Mouse (Mus musculus): Measurements from ENCODE around the gene Cfi. TPM values are rescaled to one million over a fixed set of nuclear protein-coding genes. Genes with fewer than 3 reads are reported as not detected.

The Cfi gene
- polyA plus RNA-seq, 1 experiment from 2014 or later: 3.4 TPM

DNA sequence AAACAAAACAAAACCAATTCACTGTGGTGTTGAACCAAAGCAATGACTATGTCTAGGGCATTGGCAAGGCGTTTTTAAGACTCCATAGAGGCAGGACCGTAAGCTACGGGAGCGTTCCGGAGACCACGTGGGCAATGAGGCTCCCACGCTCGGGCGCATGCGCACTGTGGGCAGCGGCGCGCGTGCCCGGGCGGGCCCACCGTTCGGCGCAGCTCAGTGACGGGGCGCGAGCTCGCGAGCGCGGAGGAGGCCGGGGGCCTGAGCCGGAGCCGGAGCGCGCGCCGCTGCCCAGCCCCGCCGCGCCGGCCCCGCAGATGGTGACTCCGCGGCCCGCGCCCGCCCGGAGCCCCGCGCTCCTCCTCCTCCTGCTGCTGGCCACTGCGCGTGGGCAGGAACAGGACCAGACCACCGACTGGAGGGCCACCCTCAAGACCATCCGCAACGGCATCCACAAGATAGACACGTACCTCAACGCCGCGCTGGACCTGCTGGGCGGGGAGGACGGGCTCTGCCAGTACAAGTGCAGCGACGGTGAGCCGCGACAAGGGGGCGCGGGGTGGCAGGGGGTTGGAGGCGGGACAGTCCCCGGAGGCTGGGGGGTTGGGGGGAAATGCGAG, 42.8 kb downstream of the Cfi start, which contains the start of gene Pla2g12a:
Gene Pla2g12a (plus strand): TSS at position 202 of the 617 bp plus-strand sequence.
- Histone ChIP-seq H3K27me3 (ENCODE audit: control insufficient read depth, insufficient read depth, low read length) (no peaks in the 10 kb centered on the region; the same call in 1 of the 2 replicates), H3K36me3 (ENCODE audit: control insufficient read depth, insufficient read depth, low read length) (no peaks in the 10 kb centered on the region), H3K4me1 (ENCODE audit: control insufficient read depth in 2 of 2, insufficient read depth in 2 of 2, low read length in 2 of 2) (peaks cover 6 to 13% of the 10 kb centered on the region in 2 experiments), H3K9me3 (ENCODE audit: control insufficient read depth, low read length) (no peaks in the 10 kb centered on the region), H3K27ac (replicated peaks in 1 of 2; ENCODE audit: control insufficient read depth in 1 of 2, insufficient read depth in 1 of 2, low read depth in 2 of 2, low read length in 2 of 2) (peak within 1 kb of the TSS; percentile 70 to 79), H3K4me2 (ENCODE audit: low read length) (peak within 1 kb of the TSS; percentile 90), H3K9ac (ENCODE audit: low read length) (peak within 1 kb of the TSS; percentile 77), H3K4me3 (ENCODE audit: control insufficient read depth in 1 of 2, insufficient read depth in 1 of 2, low read depth in 1 of 2, low read length in 2 of 2) (peak within 1 kb of the TSS; percentile 70 to 91)
- ATAC-seq (ENCODE audit: insufficient number of reproducible peaks, insufficient read depth, low FRiP score, low read depth): peak; percentile 86
- under 1% methylated on average over 58 of the region's 66 CpGs for WGBS

GRCm38 (mm10) chr3:129879131-129879757, 43.6 kb downstream of the Cfi start:
- Histone ChIP-seq H3K27me3 (ENCODE audit: control insufficient read depth, insufficient read depth, low read length) (no peaks in the 10 kb centered on the region; the same call in 1 of the 2 replicates), H3K9ac (ENCODE audit: low read length) (peak overlapping the region; percentile 77), H3K4me3 (ENCODE audit: control insufficient read depth in 1 of 2, insufficient read depth in 1 of 2, low read depth in 1 of 2, low read length in 2 of 2) (peak overlapping the region; percentile 70 to 91), H3K4me2 (ENCODE audit: low read length) (peak overlapping the region; percentile 90), H3K27ac (replicated peaks in 1 of 2; ENCODE audit: control insufficient read depth in 1 of 2, insufficient read depth in 1 of 2, low read depth in 2 of 2, low read length in 2 of 2) (peak overlapping the region in 1 of 2 experiments; percentile 79; a peak in 3 of 4 replicates), H3K9me3 (ENCODE audit: control insufficient read depth, low read length) (no peaks in the 10 kb centered on the region), H3K4me1 (ENCODE audit: control insufficient read depth in 2 of 2, insufficient read depth in 2 of 2, low read length in 2 of 2) (peaks cover 6 to 13% of the 10 kb centered on the region in 2 experiments), H3K36me3 (ENCODE audit: control insufficient read depth, insufficient read depth, low read length) (no peaks in the 10 kb centered on the region)
- 2% methylated on average over 24 of the region's 25 CpGs for WGBS
- peak; percentile 48 for ATAC-seq (ENCODE audit: insufficient number of reproducible peaks, insufficient read depth, low FRiP score, low read depth)

- 0 out of 2 replicates have a peak overlapping the region, but pooled peaks have one; percentile 77 for H3K9ac ChIP-seq (ENCODE audit: low read length)
- WGBS: 91% methylated on average over 2 of the region's 2 CpGs
- peak overlapping the region; percentile 90 for H3K4me2 ChIP-seq (ENCODE audit: low read length)
- H3K36me3 ChIP-seq (ENCODE audit: control insufficient read depth, insufficient read depth, low read length): no peaks in the 10 kb centered on the region
- H3K4me1 ChIP-seq (ENCODE audit: control insufficient read depth in 2 of 2, insufficient read depth in 2 of 2, low read length in 2 of 2): peaks cover 6 to 15% of the 10 kb centered on the region in 2 experiments
- no peak overlapping the region for H3K27ac ChIP-seq (replicated peaks in 1 of 2; ENCODE audit: control insufficient read depth in 1 of 2, insufficient read depth in 1 of 2, low read depth in 2 of 2, low read length in 2 of 2)
- peak overlapping the region in 1 of 2 experiments; percentile 70; a peak in 1 of 4 replicates for H3K4me3 ChIP-seq (ENCODE audit: control insufficient read depth in 1 of 2, insufficient read depth in 1 of 2, low read depth in 1 of 2, low read length in 2 of 2)
- ATAC-seq (ENCODE audit: insufficient number of reproducible peaks, insufficient read depth, low FRiP score, low read depth): no peak
- no peaks in the 10 kb centered on the region for H3K9me3 ChIP-seq (ENCODE audit: control insufficient read depth, low read length)
- no peaks in the 10 kb centered on the region; the same call in 1 of the 2 replicates for H3K27me3 ChIP-seq (ENCODE audit: control insufficient read depth, insufficient read depth, low read length)
Observed at GRCm38 (mm10) chr3:129879913-129880312, 44.2 kb downstream of the Cfi start.

GRCm38 (mm10) chr3:129880925-129881593, 45.4 kb downstream of the Cfi start:
- Histone ChIP-seq H3K4me2 (ENCODE audit: low read length) (no peak overlapping the region), H3K4me1 (ENCODE audit: control insufficient read depth in 2 of 2, insufficient read depth in 2 of 2, low read length in 2 of 2) (peaks cover 8 to 22% of the 10 kb centered on the region in 2 experiments), H3K27me3 (ENCODE audit: control insufficient read depth, insufficient read depth, low read length) (no peaks in the 10 kb centered on the region; the same call in 1 of the 2 replicates), H3K27ac (replicated peaks in 1 of 2; ENCODE audit: control insufficient read depth in 1 of 2, insufficient read depth in 1 of 2, low read depth in 2 of 2, low read length in 2 of 2) (no peak overlapping the region; a peak in 1 of 4 replicates), H3K36me3 (ENCODE audit: control insufficient read depth, insufficient read depth, low read length) (no peaks in the 10 kb centered on the region), H3K9me3 (ENCODE audit: control insufficient read depth, low read length) (no peaks in the 10 kb centered on the region), H3K4me3 (ENCODE audit: control insufficient read depth in 1 of 2, insufficient read depth in 1 of 2, low read depth in 1 of 2, low read length in 2 of 2) (no peak overlapping the region), H3K9ac (ENCODE audit: low read length) (no peak overlapping the region)
- ATAC-seq (ENCODE audit: insufficient number of reproducible peaks, insufficient read depth, low FRiP score, low read depth): no peak
- 57% methylated on average over 8 of the region's 8 CpGs for WGBS

GRCm38 (mm10) chr3:129885577-129885976, 49.9 kb downstream of the Cfi start:
- 0 out of 2 replicates have a peak overlapping the region, but pooled peaks have one; percentile 21 for H3K4me2 ChIP-seq (ENCODE audit: low read length)
- WGBS: 40% methylated on average over 9 of the region's 9 CpGs
- H3K36me3 ChIP-seq (ENCODE audit: control insufficient read depth, insufficient read depth, low read length): peaks cover 8% of the 10 kb centered on the region; the same call in 1 of the 2 replicates
- no peak overlapping the region for H3K27ac ChIP-seq (replicated peaks in 1 of 2; ENCODE audit: control insufficient read depth in 1 of 2, insufficient read depth in 1 of 2, low read depth in 2 of 2, low read length in 2 of 2)
- no peak overlapping the region for H3K4me3 ChIP-seq (ENCODE audit: control insufficient read depth in 1 of 2, insufficient read depth in 1 of 2, low read depth in 1 of 2, low read length in 2 of 2)
- no peaks in the 10 kb centered on the region for H3K27me3 ChIP-seq (ENCODE audit: control insufficient read depth, insufficient read depth, low read length)
- H3K9ac ChIP-seq (ENCODE audit: low read length): no peak overlapping the region
- ATAC-seq (ENCODE audit: insufficient number of reproducible peaks, insufficient read depth, low FRiP score, low read depth): no peak
- peaks cover 4 to 11% of the 10 kb centered on the region in 2 experiments for H3K4me1 ChIP-seq (ENCODE audit: control insufficient read depth in 2 of 2, insufficient read depth in 2 of 2, low read length in 2 of 2)
- no peaks in the 10 kb centered on the region for H3K9me3 ChIP-seq (ENCODE audit: control insufficient read depth, low read length)

GRCm38 (mm10) chr3:129886430-129886829, 50.7 kb downstream of the Cfi start:
- H3K9ac ChIP-seq (ENCODE audit: low read length): no peak overlapping the region
- H3K4me3 ChIP-seq (ENCODE audit: control insufficient read depth in 1 of 2, insufficient read depth in 1 of 2, low read depth in 1 of 2, low read length in 2 of 2): no peak overlapping the region
- H3K9me3 ChIP-seq (ENCODE audit: control insufficient read depth, low read length): no peaks in the 10 kb centered on the region
- WGBS: 79% methylated on average over 5 of the region's 5 CpGs
- H3K4me1 ChIP-seq (ENCODE audit: control insufficient read depth in 2 of 2, insufficient read depth in 2 of 2, low read length in 2 of 2): peaks cover 2 to 9% of the 10 kb centered on the region in 2 experiments; a peak in 3 of 4 replicates
- no peak overlapping the region for H3K27ac ChIP-seq (replicated peaks in 1 of 2; ENCODE audit: control insufficient read depth in 1 of 2, insufficient read depth in 1 of 2, low read depth in 2 of 2, low read length in 2 of 2)
- ATAC-seq (ENCODE audit: insufficient number of reproducible peaks, insufficient read depth, low FRiP score, low read depth): no peak
- no peaks in the 10 kb centered on the region for H3K27me3 ChIP-seq (ENCODE audit: control insufficient read depth, insufficient read depth, low read length)
- H3K36me3 ChIP-seq (ENCODE audit: control insufficient read depth, insufficient read depth, low read length): peaks cover 16% of the 10 kb centered on the region; the same call in 1 of the 2 replicates
- H3K4me2 ChIP-seq (ENCODE audit: low read length): no peak overlapping the region

DNA sequence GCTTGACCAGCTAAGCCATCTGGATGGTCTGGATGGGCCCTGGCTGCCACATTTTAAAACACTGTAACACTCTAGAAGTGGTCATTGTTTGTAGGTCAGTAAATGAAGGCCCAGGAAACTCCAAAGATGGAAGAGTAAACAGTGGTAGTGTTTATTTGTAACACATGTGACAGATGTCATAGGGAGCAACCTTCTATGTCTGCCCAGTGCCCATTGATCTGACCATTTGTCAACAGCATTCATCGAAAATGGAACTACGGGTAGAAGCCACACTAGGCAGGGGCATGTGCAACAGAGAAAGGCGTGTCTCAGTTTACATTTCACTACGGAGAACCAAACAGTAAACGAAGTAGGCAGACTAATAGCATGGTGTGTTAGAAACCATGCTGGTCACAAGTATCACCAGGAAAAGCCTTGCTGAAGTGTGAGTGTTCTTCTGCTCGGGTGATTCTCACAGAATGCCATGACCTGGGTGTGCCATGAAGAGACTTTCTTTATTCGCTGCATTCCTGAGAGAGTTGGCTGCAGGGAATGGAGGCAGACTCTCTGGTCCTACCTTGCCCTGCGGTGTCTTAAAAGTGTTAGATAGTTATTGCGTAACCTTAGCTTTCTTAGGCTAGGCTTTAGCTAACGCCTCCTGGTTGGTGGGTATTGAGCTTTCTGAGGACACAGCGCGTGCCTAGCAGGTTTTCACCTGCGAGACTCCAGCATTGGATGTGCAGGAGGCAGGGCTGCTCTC, 52.3 kb downstream of the Cfi start:
- H3K4me2 ChIP-seq (ENCODE audit: low read length): no peak overlapping the region
- 87% methylated on average over 13 of the region's 13 CpGs for WGBS
- no peaks in the 10 kb centered on the region for H3K27me3 ChIP-seq (ENCODE audit: control insufficient read depth, insufficient read depth, low read length)
- peaks cover 2 to 9% of the 10 kb centered on the region in 2 experiments; a peak in 3 of 4 replicates for H3K4me1 ChIP-seq (ENCODE audit: control insufficient read depth in 2 of 2, insufficient read depth in 2 of 2, low read length in 2 of 2)
- H3K27ac ChIP-seq (replicated peaks in 1 of 2; ENCODE audit: control insufficient read depth in 1 of 2, insufficient read depth in 1 of 2, low read depth in 2 of 2, low read length in 2 of 2): no peak overlapping the region
- peaks cover 28% of the 10 kb centered on the region for H3K36me3 ChIP-seq (ENCODE audit: control insufficient read depth, insufficient read depth, low read length)
- no peak for ATAC-seq (ENCODE audit: insufficient number of reproducible peaks, insufficient read depth, low FRiP score, low read depth)
- no peak overlapping the region for H3K4me3 ChIP-seq (ENCODE audit: control insufficient read depth in 1 of 2, insufficient read depth in 1 of 2, low read depth in 1 of 2, low read length in 2 of 2)
- no peaks in the 10 kb centered on the region for H3K9me3 ChIP-seq (ENCODE audit: control insufficient read depth, low read length)
- no peak overlapping the region for H3K9ac ChIP-seq (ENCODE audit: low read length)
